Mouse (Mus musculus) adrenal gland, postnatal 14 days (tissue): ENCODE results near the gene Sh3yl1. TPM values are rescaled to one million over a fixed set of nuclear protein-coding genes. Genes with fewer than 3 reads are reported as not detected.

ENCODE experiments used
- DNase-seq: peaks from one replicate; pipeline ENCODE4 v3.0.0; 2021; ENCODE audit warnings: mixed read lengths
- total RNA-seq: library from RNA; stranded (reverse); gene quantifications from 2 replicates; pipeline ENCODE4 v1.2.3, GENCODE M21; 2021

Gene Sh3yl1
- total RNA-seq, 1 experiment from 2014 or later, result 4.7 TPM

DNA sequence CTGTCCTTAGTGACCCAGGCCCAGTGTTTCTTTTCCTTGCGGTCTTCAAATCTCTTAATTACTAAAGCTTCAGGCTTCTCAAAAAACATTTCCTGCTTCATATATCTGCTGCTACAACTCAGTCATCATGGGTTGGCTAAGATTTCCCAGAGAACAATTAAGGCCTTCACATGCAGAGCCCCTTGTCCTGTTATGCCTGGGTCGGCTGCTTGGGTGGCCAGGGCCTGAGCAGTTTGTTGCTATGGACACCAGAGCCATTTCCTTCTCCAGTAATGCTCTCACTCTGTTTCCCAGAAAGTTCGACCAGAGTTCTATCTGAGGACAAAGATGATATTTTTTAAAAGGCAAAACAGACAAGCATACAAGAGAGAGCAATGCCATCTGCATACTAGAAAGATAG, 32.7 kb downstream of the Sh3yl1 start:
- no peak for DNase-seq

DNA sequence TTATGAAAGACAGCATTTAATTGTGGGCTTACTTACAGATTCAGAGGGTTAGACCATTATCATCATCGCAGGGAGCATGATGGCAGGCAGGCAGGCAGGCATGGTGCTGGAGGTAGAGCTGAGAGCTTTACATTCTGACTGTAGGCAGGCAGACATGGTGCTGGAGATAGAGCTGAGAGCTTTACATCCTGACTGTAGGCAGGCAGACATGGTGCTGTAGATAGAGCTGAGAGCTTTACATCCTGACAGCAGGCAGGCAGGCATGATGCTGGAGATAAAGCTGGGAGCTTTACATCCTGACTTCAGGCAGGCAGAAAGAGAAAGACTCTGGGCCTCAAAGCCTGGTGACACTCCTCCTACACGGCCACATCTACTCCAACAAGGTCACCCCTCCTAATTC, 59.2 kb downstream of the Sh3yl1 start:
- no peak for DNase-seq

GRCm38 (mm10) chr12:31003795-31004194, 92.3 kb downstream of the Sh3yl1 start:
- no peak for DNase-seq

DNA sequence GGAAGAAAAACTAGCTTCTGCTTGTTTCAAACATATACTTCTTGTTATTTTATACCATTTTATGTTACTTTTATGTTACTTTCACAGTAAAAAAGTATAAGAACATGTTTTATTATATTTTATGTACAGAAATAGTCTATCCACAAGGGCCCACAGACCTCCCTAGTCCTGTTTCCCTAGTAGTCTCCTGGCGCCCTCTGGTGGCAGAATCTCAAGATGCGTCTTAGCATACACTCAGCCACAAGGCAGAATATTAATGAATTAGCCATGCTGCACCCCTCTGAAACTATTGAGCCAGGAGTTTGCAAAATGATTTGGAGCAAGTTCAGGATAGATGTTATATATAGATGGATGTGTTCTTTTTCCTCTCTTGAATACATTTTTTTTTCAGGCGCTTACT, 93.5 kb downstream of the Sh3yl1 start:
- peak; percentile 89 for DNase-seq

DNA sequence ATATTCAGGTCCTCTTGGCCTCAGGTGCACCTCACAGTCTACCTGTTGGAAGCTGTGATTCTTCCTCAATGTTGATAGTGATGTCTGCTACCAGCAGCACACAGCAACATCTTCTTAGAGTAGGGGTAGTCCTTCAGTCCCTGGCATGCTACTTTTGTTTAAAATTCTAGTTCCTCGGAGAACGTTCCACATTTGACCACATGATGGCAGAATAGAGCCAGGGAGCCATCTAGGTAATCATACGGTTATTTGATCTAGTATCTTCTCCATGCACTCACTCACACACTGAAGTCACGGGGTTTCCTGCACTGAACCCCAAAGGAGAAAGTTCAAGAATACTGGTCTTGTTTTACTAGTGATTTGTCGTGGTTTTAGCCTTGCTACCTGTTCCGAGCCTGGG, 96.7 kb downstream of the Sh3yl1 start:
- DNase-seq, result peak; percentile 58

Other genes starting within 250 kb of the Sh3yl1 start
- gene Alkal2, start 27.3 kb upstream of the Sh3yl1 start, total RNA-seq, result 1.0 and 1.4 TPM in 2 replicates
- 56.6 and 65.3 TPM in 2 replicates for gene Acp1, start 79 bp upstream of the Sh3yl1 start, total RNA-seq
- gene Fam110c, start 162.2 kb downstream of the Sh3yl1 start, total RNA-seq, result 0.38 and 0.48 TPM in 2 replicates